Mouse (Mus musculus) left cerebral cortex, adult 2 months (tissue): ENCODE measurements around the gene Cep112. TPM values are rescaled to one million over a fixed set of nuclear protein-coding genes. Genes with fewer than 3 reads are reported as not detected.
A peak's percentile ranks its signal among the peaks of the same experiment; 100 is the strongest.

Experiments
- DNase-seq, 2 experiments: peaks; one replicate each; pipeline ENCODE4 v3.0.0; 2021 to 2022; ENCODE audit warnings: low spot score in 2 of 2, mixed read lengths in 1 of 2; ENCODE audit errors: extremely low spot score in 1 of 2
- H3K27ac ChIP-seq: fragments of 200-600 bp; 2 replicates; pipeline ENCODE4 v1.8.1; 2022
- H3K4me3 ChIP-seq: fragments of 200-600 bp; 2 replicates; pipeline ENCODE4 v1.8.1; 2022
- CTCF ChIP-seq: fragments of 200-600 bp; IDR thresholded peaks from 2 replicates; pipeline ENCODE4 v1.8.1; 2022; ENCODE audit warnings: antibody characterized with exemption, mild to moderate bottlenecking, moderate library complexity
- intact Hi-C: fragments of 180-260 bp; cut with DNase I; formaldehyde crosslinking; loops from one replicate; pipeline ENCODE4 v1.15.1; 2025
- total RNA-seq, 2 experiments: library from RNA; stranded (reverse); gene quantifications; 2 replicates each; pipeline ENCODE4 v1.2.3; 2021

Gene Cep112
- total RNA-seq, 2 experiments from 2014 or later = 8.2 to 11.3 TPM

DNA sequence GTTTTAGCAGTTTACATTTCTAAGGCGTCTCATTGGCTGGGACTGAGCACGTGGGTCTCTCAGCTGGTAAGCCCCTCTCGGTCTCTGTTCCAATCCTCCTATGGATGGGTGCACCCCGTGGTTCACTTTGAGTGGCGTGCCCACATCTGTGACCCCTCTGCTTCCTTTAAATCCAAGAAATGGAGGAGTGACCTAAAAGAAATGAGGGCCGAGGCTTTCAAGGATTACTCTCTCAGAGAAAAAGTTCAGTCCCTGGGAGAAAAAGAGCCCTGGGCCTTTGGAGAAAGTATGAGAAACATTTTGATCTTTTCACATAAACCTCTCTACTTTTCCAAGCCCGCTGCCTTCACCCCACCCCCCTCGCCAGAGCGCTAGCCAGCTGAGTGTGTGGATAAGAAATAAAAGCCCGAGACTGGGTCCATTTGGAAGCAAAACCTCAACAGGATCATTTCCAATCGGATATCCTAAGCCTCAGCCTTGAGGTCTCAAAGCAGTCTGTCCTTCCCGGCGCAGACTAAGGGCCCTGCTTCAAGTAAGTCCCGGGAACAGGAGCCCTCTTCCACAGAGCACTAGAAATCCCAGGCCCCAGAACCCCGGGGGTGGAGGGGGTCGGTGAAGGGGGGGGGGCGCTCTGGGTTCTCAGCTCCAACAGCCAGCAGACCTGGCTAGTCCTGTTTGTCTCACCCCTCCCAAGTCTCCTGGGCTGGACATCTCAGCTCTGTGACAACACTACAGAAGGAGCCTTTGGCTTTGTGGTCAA lies 466.3 kb downstream of the Cep112 start:
- DNase-seq = peak in 1 of 2 experiments; percentile 12
- peak overlapping the region; percentile 36 for H3K4me3 ChIP-seq
- TF ChIP-seq CTCF = no peak
- intact Hi-C loops = loop anchor here (2.0 to 5.0 kb wide), 2 partner anchors 30 to 134 kb away; partner anchors contain the start of gene Axin2
- peak overlapping the region; percentile 28 for H3K27ac ChIP-seq

DNA sequence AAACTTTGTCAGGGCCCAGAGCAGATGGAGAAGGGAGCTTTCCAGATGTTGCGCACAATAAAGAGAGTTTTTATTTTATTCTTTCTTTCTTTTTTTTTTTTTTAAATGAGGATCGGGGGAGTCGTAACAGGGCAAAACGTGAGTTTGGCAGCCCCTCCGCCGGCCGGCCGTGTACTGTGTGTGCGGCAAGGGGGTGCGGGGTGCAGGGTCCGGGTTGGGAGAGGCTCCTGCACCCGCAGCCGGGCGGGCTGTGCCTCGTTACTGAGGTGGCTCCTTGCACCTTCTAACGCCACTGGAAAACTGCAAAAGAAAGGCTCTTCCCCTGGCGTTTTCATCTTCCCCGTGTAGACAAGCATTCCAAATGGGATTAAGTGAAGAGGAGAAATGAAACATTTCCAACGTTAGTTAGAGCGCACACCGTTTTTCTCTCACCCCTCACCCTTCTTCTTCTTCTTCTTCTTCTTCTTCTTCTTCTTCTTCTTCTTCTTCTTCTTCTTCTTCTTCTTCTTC lies 466.9 kb downstream of the Cep112 start:
- no peak for DNase-seq
- TF ChIP-seq CTCF = no peak
- peak overlapping the region; percentile 36 for H3K4me3 ChIP-seq
- no peak overlapping the region; the same call in 1 of the 2 replicates for H3K27ac ChIP-seq
- intact Hi-C loops = loop anchor here (2.0 to 5.0 kb wide), 2 partner anchors 29 to 135 kb away; partner anchors contain the start of gene Axin2

DNA sequence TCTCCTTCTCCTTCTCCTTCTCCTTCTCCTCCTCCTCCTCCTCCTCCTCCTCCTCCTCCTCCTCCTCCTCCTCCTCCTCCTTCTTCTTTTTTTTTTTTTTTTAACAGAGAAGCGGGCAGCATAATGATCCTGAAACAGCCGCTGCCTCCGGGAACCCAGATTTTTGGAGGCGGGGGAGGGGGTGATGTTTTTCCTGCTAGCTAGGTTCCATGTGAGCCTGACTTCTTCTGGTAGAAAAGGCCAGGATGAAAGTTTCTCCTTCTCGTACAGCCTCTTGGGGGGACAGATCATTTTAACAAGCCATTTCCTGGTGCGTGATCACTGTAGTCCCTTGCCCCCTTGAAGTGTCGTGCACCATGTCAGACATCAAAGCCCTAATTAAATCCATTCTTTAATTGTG lies 467.4 kb downstream of the Cep112 start:
- Histone ChIP-seq H3K27ac (no peak overlapping the region), H3K4me3 (no peak overlapping the region)
- DNase-seq = no peak
- intact Hi-C loops = loop anchor here (5.0 kb wide), 1 partner anchor 135 kb away; no protein-coding TSS in a partner anchor
- TF ChIP-seq CTCF = no peak

DNA sequence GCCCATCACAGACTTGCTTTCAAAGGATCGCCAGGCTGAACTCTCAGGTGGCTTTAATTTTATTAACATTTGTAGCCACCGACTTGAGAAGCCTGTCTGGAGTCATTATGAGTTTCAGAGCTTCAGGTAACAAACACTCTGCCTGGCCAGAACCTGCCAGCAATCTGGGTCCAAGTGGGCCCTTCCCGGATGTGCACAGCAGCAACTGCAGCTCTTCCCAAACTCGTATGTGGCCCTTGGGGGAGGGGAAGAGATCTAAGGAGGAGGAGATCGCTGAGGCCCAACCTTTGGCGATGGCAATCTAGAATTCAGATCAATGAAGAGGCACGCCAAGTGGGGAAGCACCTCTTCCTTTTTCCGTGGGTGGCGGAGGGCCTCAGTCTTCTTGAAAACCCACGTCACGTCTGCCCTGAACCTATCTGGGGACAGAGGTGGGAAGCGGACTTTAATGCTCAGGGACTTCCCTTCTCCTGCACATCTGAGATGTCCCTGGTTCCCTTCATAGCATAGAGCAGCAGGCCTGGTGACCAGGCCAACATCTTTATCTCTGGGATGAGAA lies 468.3 kb downstream of the Cep112 start:
- no peak for DNase-seq
- intact Hi-C loops = loop anchor here (5.0 kb wide), 1 partner anchor 136 kb away; no protein-coding TSS in a partner anchor
- no peak for TF ChIP-seq CTCF
- Histone ChIP-seq H3K4me3 (no peak overlapping the region), H3K27ac (no peak overlapping the region)

DNA sequence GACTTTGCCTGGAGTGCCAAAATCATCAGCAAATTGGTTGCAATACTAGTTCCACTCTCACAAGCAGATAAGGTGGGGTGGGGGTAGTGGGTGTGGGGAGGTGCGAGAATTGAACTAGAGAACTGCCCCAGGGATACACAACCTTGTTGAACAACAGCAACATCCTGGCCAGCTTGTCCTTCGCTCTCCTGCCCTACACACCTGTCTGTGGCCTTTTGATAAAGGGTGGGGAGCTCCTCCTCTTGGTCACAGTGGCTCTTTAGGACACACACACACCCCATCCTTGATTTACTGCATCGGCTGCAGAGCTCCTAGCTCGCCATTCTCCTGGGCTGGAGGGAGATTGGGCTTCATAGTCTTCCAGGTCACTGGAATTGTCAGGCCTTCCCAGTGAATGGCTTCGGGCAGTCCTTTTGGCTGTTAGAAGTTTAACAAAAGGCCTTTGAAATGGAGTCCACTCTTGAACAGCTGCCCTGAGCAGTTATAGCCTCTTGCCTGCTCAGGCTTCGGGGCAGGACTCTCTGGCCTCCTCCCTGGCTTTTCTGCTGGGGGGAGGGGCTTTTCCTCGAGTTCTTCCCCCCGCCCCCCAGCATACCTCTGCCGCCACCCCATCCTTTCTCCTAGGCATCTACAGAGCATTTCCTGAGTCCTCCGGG lies 469.0 kb downstream of the Cep112 start:
- DNase-seq = no peak
- Histone ChIP-seq H3K4me3 (no peak overlapping the region), H3K27ac (no peak overlapping the region)
- intact Hi-C loops = loop anchor here (5.0 kb wide), 1 partner anchor 137 kb away; no protein-coding TSS in a partner anchor
- TF ChIP-seq CTCF = no peak

DNA sequence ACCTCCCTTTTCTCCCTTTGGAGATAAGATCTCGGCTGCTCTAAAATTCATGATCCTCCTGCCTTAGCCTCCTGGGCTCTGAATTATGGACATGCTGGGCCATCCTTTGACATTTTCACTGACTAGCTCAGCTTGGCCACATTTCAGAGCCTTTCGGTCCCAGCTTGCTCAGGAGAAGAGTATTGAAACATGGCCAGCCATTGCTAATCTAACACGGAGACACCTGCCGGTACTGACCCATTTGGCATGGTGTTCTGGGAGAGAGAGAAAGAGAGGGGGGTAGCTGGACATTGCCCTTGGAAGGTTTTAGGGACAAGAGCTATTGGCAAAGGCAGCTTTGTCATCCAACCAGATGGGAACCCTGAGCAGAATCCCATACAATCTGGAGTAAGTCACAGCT lies 472.0 kb downstream of the Cep112 start:
- H3K27ac ChIP-seq = no peak overlapping the region
- no peak overlapping the region for H3K4me3 ChIP-seq
- no peak for DNase-seq
- TF ChIP-seq CTCF = no peak
- intact Hi-C loops = no loop called here

DNA sequence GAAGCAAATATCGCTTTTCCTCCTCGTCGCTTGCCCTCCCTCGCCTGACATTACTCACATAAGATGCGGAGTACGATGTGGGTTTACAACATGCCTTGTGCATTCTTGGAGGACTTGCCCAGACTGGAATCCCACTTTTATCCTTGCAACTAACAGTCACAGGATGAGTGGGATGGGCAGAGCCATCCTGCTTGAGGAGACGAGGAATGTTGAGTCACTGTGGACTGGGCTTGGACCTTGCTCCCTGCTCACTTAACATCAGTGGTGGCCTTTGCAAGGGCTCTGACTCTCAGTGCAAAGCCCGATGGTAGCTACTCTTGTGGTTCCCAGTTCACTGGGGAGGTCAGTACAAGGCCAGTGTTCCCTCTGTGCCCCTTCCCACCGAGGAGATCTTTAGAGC lies 473.1 kb downstream of the Cep112 start:
- no peak for DNase-seq
- intact Hi-C loops = no loop called here
- Histone ChIP-seq H3K27ac (no peak overlapping the region), H3K4me3 (no peak overlapping the region)
- TF ChIP-seq CTCF = no peak

DNA sequence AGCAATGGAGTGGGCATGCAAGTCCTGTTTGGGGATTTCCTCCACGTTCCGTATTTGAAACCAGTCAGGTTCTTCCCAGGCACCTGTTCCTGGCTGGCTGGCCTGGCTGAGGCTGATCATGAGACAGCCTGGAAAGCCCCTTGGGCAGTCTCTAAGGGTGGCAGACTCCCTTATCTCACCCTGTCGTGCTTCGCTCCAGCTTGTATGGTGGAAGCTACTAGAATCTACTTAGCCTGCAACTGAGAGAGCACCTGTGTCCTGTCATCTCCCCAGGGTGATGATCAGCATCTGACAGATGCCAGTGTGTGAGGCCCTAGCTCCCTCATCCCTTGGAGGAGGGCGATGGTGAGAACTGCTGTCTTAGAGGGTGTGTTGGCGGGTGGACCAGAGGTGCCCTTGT lies 473.5 kb downstream of the Cep112 start:
- intact Hi-C loops = no loop called here

DNA sequence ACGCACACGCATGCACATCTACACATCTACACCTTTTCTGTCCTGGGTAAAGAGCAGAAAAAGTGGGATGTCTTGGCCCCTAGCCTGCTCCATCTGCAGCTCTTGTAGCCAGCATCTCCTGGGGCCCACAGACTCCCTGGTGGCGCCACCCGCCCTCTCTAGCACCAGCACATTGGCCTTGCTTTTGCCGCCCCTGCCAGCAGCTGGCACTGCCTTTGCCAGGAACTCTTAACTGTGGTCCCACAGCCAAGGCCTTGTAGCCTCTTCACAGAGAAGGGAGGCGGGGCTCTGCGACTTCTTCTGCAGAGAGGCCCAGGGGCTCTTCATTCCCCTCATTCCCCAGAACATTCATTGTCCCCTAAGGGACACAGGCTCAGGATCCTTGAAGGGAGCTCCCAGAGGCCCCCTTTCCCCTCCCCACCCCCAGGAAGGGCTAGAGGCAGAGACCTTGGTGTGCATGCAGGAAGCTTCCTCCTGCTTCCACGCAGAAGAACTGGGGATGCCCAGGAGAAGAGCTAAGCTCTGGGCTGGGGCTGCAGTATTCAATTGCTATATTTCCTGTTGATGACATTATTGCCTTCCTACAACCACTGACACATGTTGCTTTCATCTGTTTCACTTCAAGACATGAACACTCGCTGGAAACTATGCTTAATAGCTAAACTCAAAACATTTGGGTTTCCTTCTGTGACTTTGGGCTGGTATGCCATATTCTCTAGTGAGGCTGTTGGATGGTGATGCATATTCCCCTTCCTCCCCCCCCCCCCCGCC lies 475.9 kb downstream of the Cep112 start:
- intact Hi-C loops = no loop called here
- Histone ChIP-seq H3K4me3 (no peak overlapping the region), H3K27ac (no peak overlapping the region)
- peak in 1 of 2 experiments; percentile 52 for DNase-seq
- no peak for TF ChIP-seq CTCF

More for the DNA sequence above, 473.5 kb downstream of the Cep112 start:
- TF ChIP-seq CTCF = no peak
- no peak for DNase-seq
- Histone ChIP-seq H3K27ac (no peak overlapping the region), H3K4me3 (no peak overlapping the region)

DNA sequence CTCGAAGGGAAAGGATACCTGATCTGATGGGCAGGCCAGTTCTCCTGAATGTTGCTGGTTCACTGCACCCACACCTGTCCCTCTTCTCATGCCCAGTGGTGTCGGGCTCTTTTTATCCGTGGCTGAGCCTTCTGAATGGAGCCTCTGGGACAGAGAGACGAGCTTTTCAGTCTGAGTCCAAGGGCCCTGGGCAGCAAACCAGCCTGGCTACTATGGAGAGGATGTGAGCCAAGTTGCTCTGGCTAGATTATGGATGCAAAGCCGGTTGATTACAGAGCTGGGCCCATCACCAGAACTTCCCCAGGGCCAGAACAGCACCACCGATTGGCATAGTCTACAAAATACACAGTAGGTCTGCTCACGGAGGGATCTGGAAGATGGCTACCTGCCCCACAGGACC lies 476.7 kb downstream of the Cep112 start:
- no peak for TF ChIP-seq CTCF
- intact Hi-C loops = no loop called here

DNA sequence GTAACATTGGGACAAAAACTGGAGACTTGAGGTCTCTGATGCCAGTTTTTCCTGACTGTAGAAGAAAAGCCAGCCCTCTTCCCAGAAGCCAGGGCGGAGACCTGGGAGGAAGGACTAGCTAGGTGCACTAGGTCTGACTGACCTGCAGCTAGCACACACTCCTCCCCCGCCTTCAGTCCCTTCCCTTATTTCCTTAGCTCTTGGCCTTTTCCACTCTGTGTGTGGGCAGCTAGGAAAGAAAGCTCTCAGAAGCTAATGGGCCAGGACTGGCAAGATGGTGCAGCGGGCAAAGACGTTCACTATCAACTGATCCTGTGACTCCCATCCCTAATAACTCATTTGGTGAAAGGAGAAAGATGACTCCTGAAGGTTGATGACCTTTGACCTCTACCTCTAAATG lies 477.3 kb downstream of the Cep112 start:
- no peak for DNase-seq
- intact Hi-C loops = no loop called here
- Histone ChIP-seq H3K4me3 (no peak overlapping the region), H3K27ac (no peak overlapping the region)
- TF ChIP-seq CTCF = no peak

More for the DNA sequence above, 476.7 kb downstream of the Cep112 start:
- DNase-seq = no peak
- Histone ChIP-seq H3K4me3 (no peak overlapping the region), H3K27ac (no peak overlapping the region)
